Mouse (Mus musculus) left cerebral cortex, adult 18-20 months (tissue): Measurements from ENCODE around the gene Dppa2. TPM values are rescaled to one million over a fixed set of nuclear protein-coding genes. Genes with fewer than 3 reads are reported as not detected.
"Not testable (repeated sequence)": the region's sequence is repeated elsewhere in the genome, so short reads cannot be mapped to it uniquely, and the experiment has no call there.

Experiments used
- DNase-seq, 2 experiments: peaks; one replicate each; pipeline ENCODE4 v3.0.0; 2021 to 2022; ENCODE audit warnings: low spot score in 2 of 2, mixed read lengths in 1 of 2
- long read RNA-seq, 2 experiments: library from polyadenylated mRNA; stranded (forward); transcript quantifications; one replicate each; pipeline ENCODE4 v2.0.0; 2021
- total RNA-seq, 2 experiments: library from RNA; stranded (reverse); gene quantifications; 2 replicates each; pipeline ENCODE4 v1.2.3; 2021

Gene Dppa2
- total RNA-seq, result not detected
- long read RNA-seq, experiment 1, result 0 reads
- long read RNA-seq, experiment 2, result 0 reads

DNA sequence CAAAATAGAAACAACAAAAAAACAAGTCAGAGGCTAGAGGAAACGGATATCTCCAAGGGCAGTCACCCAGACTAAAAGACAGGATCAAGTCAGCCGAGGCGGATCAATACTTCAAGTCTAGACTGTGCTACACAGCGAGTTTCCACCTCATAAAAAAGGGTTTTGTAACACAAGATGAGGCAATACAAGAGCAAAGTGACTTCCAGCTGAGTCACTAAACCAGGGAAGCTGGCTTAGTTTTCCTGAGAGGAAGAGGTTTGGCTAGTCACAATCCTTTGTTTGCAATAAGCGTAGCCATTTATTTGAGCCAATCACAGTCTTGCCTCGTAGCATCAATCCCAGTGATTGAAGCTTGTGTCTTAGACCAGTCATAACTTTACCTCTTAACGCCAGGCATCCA lies at the start of gene Dppa2:
TSS of gene Dppa2 (plus strand) at position 400 of the 400 bp plus-strand sequence.
- no peak for DNase-seq

- no peak for DNase-seq
Observed at GRCm38 (mm10) chr16:48254584-48254983, 49.1 kb upstream of the Dppa2 start.

GRCm38 (mm10) chr16:48259519-48259918 lies 44.2 kb upstream of the Dppa2 start:
- DNase-seq, result no peak

- no peak for DNase-seq
Observed at GRCm38 (mm10) chr16:48262901-48263300, 40.8 kb upstream of the Dppa2 start.

GRCm38 (mm10) chr16:48265856-48266255 lies 37.9 kb upstream of the Dppa2 start:
- DNase-seq, result no peak

DNA sequence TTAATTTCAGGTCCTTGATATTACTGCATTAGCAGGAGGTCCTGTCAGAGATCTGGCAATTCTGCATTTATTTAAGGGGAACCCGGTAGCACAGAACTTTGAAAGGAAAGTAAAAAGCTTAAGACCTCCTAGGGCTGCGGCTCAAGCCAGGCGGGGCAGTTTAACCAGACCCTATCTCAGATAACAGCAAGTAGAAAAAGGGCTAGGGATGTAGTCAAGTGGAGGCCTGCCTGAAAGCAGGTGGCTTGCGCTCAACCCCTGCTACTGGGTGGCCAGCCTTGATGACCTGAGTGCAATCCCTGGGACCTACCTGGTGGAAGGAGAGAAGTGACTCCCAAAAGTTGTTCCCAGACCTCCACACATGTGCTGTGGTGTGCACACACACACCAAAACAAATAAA lies 26.8 kb upstream of the Dppa2 start:
- no peak for DNase-seq

- no peak for DNase-seq
Observed at GRCm38 (mm10) chr16:48280883-48281282, 22.8 kb upstream of the Dppa2 start.

DNA sequence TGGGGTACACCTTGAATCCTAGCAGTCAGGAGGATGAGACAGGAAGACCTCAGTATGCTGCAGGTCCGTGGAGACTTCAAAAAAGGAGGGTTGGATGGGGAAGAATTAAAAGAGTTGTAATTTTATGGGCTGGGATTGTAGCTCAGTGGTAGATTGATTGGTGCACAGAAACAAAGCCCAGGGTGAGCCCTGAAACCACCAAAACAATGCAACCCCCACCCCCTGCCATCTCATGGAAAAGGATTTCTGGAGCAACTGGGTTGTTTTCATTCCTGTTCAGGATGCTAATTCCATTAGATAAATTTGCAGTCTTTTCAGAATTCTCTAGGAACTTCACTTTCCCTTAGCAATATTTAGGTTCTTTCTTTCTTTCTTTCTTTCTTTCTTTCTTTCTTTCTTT lies 20.9 kb upstream of the Dppa2 start:
- DNase-seq, result no peak

DNA sequence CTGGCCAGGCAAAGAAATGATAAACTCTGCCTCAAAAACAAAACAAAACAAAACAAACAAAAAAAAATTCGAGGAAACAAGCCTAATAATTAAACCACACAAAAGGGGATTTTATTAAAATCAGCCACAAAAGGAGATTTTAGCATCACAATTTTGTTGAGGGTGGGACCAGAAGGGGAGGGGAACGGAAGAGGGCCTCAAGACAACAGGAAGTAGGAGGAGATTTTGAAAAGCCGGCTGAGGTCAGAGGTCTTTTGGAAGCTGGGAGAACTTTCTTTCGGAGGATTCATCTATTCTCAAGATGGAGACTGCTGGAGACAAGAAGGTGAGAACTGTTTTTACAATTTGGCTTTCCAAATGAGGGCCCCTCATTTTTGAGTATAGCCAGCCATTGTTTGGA lies 20.2 kb upstream of the Dppa2 start, which contains the start of gene Dppa4:
TSS of gene Dppa4 (plus strand) at position 217 of the 400 bp plus-strand sequence.
- DNase-seq, result no peak

- DNase-seq, result no peak
Observed at GRCm38 (mm10) chr16:48285517-48285916, 18.2 kb upstream of the Dppa2 start.

DNA sequence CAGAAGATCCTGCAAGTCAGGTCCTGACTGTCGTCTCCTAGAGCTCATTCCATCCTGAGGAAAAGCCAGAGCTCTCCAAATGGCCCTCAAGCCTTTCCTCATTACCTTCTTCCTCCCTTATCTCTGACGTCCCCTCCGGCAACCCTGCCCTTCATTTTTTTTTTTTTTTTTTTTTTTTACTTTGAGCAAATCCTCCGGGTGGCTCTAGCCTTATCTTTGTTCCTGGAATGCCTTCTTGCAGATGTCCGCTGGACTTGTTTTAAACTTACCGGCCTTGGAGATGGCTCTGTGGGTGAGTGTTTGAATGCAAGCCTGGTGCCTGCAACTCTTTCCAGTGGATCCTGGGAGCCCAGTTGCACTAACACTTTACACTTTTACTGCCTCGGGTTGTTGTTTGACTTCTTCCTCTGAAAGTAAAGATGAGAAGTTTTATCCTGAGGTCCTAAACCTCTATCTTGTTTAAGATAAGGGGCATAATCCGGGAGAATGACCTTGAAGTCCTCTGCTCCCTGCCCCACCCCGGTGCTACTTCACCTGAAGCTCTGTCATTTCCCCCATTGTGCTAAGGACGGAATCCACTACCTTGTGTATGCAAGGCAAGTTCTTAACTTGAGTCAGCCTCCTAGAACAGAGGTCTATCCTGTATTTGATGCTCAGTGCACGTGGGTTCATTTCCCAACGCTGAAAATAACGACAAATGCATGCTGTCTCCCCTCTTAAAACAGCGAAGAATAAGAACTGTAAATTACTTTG lies 6.1 kb upstream of the Dppa2 start:
- DNase-seq, result no peak

DNA sequence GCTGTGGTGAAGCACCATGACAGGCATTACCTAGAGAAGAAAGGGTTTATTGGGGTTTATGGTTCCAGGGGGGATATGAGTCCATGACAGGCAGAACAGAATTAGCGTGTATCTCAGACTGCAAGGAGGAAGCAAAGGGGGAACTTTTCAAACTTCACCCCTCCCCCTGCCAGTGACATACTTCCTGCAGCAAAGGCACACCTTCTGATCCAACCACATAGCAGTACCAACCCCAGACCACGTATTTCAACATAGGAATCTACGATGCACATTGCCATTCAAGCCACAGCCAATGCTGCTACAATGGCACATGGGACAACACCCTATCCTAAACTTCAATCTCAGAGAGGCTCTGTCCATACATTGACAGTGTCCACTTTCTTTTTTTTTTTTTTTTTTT lies 3.8 kb upstream of the Dppa2 start:
- no peak for DNase-seq

GRCm38 (mm10) chr16:48303983-48304382 lies 275 bp downstream of the Dppa2 start:
- no peak for DNase-seq

GRCm38 (mm10) chr16:48308916-48309315 lies 5.2 kb downstream of the Dppa2 start:
- not testable (repeated sequence) for DNase-seq

GRCm38 (mm10) chr16:48309912-48310630 lies 6.4 kb downstream of the Dppa2 start:
- no peak for DNase-seq

GRCm38 (mm10) chr16:48315294-48315693 lies 11.6 kb downstream of the Dppa2 start:
- no peak for DNase-seq

DNA sequence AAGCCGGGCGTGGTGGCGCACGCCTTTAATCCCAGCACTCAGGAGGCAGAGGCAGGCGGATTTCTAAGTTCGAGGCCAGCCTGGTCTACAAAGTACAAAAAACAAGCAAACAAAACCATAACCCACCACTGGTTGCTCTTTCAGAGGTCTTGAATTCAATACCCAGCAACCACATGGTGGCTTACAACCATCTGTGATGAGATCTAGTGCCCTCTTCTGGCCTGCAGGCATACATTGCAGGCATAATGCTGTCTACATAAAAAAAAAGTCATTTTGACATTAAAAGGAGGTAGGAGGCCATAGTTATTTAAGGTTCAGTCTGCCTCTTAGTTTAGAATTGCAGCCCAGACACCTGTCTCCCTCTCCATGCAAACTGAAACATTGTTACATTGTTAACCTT lies 17.1 kb downstream of the Dppa2 start:
- DNase-seq, result no peak

- DNase-seq, result no peak
Observed at GRCm38 (mm10) chr16:48323133-48323532, 19.4 kb downstream of the Dppa2 start.

GRCm38 (mm10) chr16:48323602-48324345 lies 20.1 kb downstream of the Dppa2 start:
- no peak for DNase-seq

DNA sequence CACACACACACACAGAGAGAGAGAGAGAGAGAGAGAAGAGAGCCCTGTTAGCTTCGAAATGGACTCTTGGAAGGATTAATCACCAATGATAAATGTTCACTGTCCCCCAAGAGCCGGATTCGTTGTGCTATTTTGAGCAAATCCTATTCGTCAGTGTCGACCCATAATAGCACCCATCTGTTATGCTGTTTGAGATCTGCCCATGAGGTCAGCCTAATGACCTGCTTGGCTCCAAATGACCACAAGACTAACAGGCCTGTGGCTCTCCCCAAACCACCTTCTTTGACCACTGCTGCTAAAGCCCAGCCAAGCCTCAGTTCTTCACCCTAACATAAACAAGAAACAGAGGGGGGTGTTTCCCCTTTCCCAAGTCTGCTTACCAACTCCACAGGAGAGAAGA lies 23.2 kb downstream of the Dppa2 start:
- DNase-seq, result no peak

- no peak for DNase-seq
Observed at GRCm38 (mm10) chr16:48328420-48328819, 24.7 kb downstream of the Dppa2 start.

- no peak for DNase-seq
Observed at GRCm38 (mm10) chr16:48331822-48332221, 28.1 kb downstream of the Dppa2 start.
